Mouse (Mus musculus) hindbrain, embryonic 14.5 days (tissue): ENCODE measurements around the gene Dr1. TPM values are rescaled to one million over a fixed set of nuclear protein-coding genes. Genes with fewer than 3 reads are reported as not detected.

Source experiments
- polyA plus RNA-seq: library from polyadenylated mRNA; unstranded; fragments of >200 nt; fragmentation: Nextera tagmentation; extraction: Ambion mirVana; gene quantifications from 2 replicates; pipeline ENCODE4 v1.2.1, GENCODE M21; 2014

Gene Dr1
- polyA plus RNA-seq, 1 experiment from 2014 or later, result 45.7 TPM

Other genes starting within 250 kb of the Dr1 start
- 91.9 and 92.1 TPM in 2 replicates for gene Mtf2, start 203.2 kb upstream of the Dr1 start, polyA plus RNA-seq
- gene Tmed5, start 136.3 kb upstream of the Dr1 start, polyA plus RNA-seq, result 24.8 and 25.4 TPM in 2 replicates
- gene Ccdc18, start 136.0 kb upstream of the Dr1 start, polyA plus RNA-seq, result 1.9 and 2.4 TPM in 2 replicates
- 2.3 and 2.9 TPM in 2 replicates for gene Pigg, start 43.7 kb downstream of the Dr1 start, polyA plus RNA-seq
- gene Gm42517, start 99.0 kb downstream of the Dr1 start, polyA plus RNA-seq, result 4.3 and 6.1 TPM in 2 replicates
- gene Pde6b, start 119.5 kb downstream of the Dr1 start, polyA plus RNA-seq, result 0.28 TPM in 1 of 2 replicates, not detected in the other
- 425 and 497 TPM in 2 replicates for gene Atp5k, start 165.6 kb downstream of the Dr1 start, polyA plus RNA-seq
- 0.08 TPM in 1 of 2 replicates, not detected in the other for gene Mfsd7a, start 180.0 kb downstream of the Dr1 start, polyA plus RNA-seq
- 31.2 and 33.4 TPM in 2 replicates for gene Pcgf3, start 192.3 kb downstream of the Dr1 start, polyA plus RNA-seq